Mouse (Mus musculus) forebrain, embryonic 11.5 days (tissue): ENCODE measurements at regions not wholly inside any gene's neighbourhood (a gene's known extent, or its start where the extent isn't known, plus 50 kb on each side); places are given as distances from the start of the nearest gene placed in this dataset.

Experiments used
- ATAC-seq: fragments of 200-750 bp; cut with Nextera tagmentation; replicated peaks from 2 replicates; pipeline ENCODE4 v1.8.0; 2017; ENCODE audit warnings: moderate TSS enrichment; ENCODE audit not compliant: low FRiP score
- DNase-seq: peaks from one replicate; pipeline ENCODE4 v3.0.0-alpha.2; 2017; ENCODE audit warnings: low spot score
- H3K27ac ChIP-seq: fragments of 300-500 bp; sonication (generic); 2 replicates; pipeline ENCODE4 v1.5.1; 2014; ENCODE audit warnings: low read depth, low read length
- H3K27me3 ChIP-seq: fragments of 300-500 bp; sonication (generic); 2 replicates; pipeline ENCODE4 v1.6.1; 2014; ENCODE audit warnings: mild to moderate bottlenecking, low read length, mixed read lengths; ENCODE audit not compliant: control insufficient read depth, insufficient read depth
- H3K36me3 ChIP-seq: fragments of 300-500 bp; sonication (generic); 2 replicates; pipeline ENCODE4 v1.6.1; 2014; ENCODE audit warnings: mild to moderate bottlenecking, low read length, moderate library complexity, mixed read lengths; ENCODE audit not compliant: control insufficient read depth, insufficient read depth
- H3K4me1 ChIP-seq: fragments of 300-500 bp; sonication (generic); replicated peaks from 2 replicates; pipeline ENCODE4 v1.6.1; 2014; ENCODE audit warnings: low read length, mixed read lengths; ENCODE audit not compliant: control insufficient read depth, insufficient read depth
- H3K4me2 ChIP-seq: fragments of 300-500 bp; sonication (generic); 2 replicates; pipeline ENCODE4 v1.6.1; 2014; ENCODE audit warnings: low read depth, mild to moderate bottlenecking, low read length, moderate library complexity, mixed read lengths; ENCODE audit not compliant: severe bottlenecking
- H3K4me3 ChIP-seq: fragments of 300-500 bp; sonication (generic); 2 replicates; pipeline ENCODE4 v1.5.1; 2014; ENCODE audit warnings: low read depth, low read length
- H3K9ac ChIP-seq: fragments of 300-500 bp; sonication (generic); 2 replicates; pipeline ENCODE4 v1.6.1; 2014; ENCODE audit warnings: low read length
- H3K9me3 ChIP-seq: fragments of 300-500 bp; sonication (generic); 2 replicates; pipeline ENCODE4 v1.6.1; 2016; ENCODE audit warnings: low read length, mixed read lengths; ENCODE audit not compliant: control insufficient read depth
- WGBS: fragments of 180-500 bp; shearing (Covaris S2); extraction: QIAGEN DNeasy Blood & Tissue Kit; methylation state at CpG from one replicate; pipeline ENCODE4 v1.1.7; 2014; 5-methylcytosine and 5-hydroxymethylcytosine counted together

GRCm38 (mm10) chr17:72657826-72658225 lies 53.4 kb upstream of the Alk start:
- Histone ChIP-seq H3K4me3 (no peak overlapping the region), H3K27me3 (no peaks in the 10 kb centered on the region), H3K4me1 (no peaks in the 10 kb centered on the region), H3K9me3 (no peaks in the 10 kb centered on the region), H3K9ac (no peak overlapping the region), H3K36me3 (no peaks in the 10 kb centered on the region), H3K4me2 (no peak overlapping the region), H3K27ac (no peak overlapping the region)
- DNase-seq (no peak), ATAC-seq (no peak)
- WGBS, result 61% methylated on average over 8 of the region's 8 CpGs
